Comparison of ENCODE assay signal across 20 mouse cellular contexts in the genomic region with DNA sequence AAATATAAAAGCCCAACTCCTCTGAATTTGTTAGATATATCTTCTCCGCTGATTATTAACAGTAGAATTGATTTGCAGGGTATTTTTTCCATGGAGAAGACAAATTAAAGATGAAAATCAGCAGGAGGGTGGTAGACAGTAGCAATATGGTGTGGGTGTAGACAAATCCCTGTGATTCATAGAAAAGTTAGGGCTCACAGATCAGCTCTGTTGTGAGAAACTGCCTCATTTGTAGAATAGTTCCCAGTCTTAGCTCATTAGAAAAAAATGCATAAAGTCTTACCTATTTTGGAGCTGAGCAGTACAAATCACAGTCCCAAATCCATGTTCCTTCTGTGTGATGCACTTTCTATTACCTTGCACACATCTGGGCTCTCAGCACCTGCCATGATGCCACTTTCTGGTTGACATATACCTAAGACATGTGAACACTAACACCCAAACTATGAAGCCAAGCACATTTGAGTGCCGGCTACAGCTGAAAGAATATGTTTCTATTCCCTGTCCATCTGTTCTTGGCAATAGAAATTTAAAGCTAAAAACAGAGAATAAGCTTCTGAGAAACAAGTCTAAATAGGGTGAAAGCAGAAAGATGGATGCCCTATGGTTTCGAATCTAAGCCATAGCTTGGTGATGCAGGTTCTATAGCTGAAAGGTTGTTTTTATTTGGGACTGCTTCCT.
DNase-seq lines count a peak whose midpoint lies in the region; ATAC-seq lines count a peak whose summit lies in the region.
"Had no signal": no experiment of that assay in that cellular context is flagged by ENCODE, and none has a peak within 500 bp of the region (broad histone marks: within the 10 kb centered on the region; RNA-seq: fewer than 3 reads in every experiment).

No protein-coding gene starts in this region.

- H3K9me3 ChIP-seq in hindbrain, embryonic 14.5 days (ENCODE audit: control insufficient read depth, low read length): no peaks in the 10 kb centered on the region
- H3K9me3 ChIP-seq: embryonic facial prominence, embryonic 10.5 days; heart, embryonic 12.5 days; hindbrain, embryonic 10.5 days had no signal

- no peak overlapping the region for H3K4me3 ChIP-seq in hindbrain, embryonic 14.5 days (replicated peaks; ENCODE audit: low read length)
- H3K4me3 ChIP-seq: embryonic facial prominence, embryonic 10.5 days; heart, embryonic 12.5 days; hindbrain, embryonic 10.5 days had no signal

- no peaks in the 10 kb centered on the region for H3K36me3 ChIP-seq in hindbrain, embryonic 14.5 days (replicated peaks; ENCODE audit: control insufficient read depth, insufficient read depth)
- H3K36me3 ChIP-seq: embryonic facial prominence, embryonic 10.5 days; heart, embryonic 12.5 days; hindbrain, embryonic 10.5 days had no signal

- ATAC-seq in hindbrain, embryonic 14.5 days (ENCODE audit: low FRiP score): no peak
- ATAC-seq: forebrain, embryonic 14.5 days; hindbrain, embryonic 16.5 days; inflammation-experienced regulatory T-cells, adult 6 months had no signal

- no peak overlapping the region for H3K9ac ChIP-seq in hindbrain, embryonic 14.5 days
- H3K9ac ChIP-seq: heart, embryonic 12.5 days had no signal

- WGBS in hindbrain, embryonic 14.5 days: 92% methylated on average over 3 of the region's 3 CpGs

- H3K4me2 ChIP-seq in hindbrain, embryonic 14.5 days (replicated peaks): no peak overlapping the region
- H3K4me2 ChIP-seq: heart, embryonic 12.5 days had no signal

- peak; percentile 12 for DNase-seq in layer of hippocampus, adult 11-12 months (ENCODE audit: low spot score)
- no peak for DNase-seq in layer of hippocampus, postnatal 10 days (ENCODE audit: low spot score in 2 of 2)
- DNase-seq in left cerebral cortex, postnatal 25 days (ENCODE audit: low spot score in 2 of 2): peak; percentile 21 to 55
- no peak for DNase-seq in left cerebral cortex, postnatal 4 days
- peak; percentile 67 for DNase-seq in brain, adult 2 months (ENCODE audit: low read depth, low spot score)
- DNase-seq in layer of hippocampus, postnatal 14 days (ENCODE audit: low spot score in 2 of 2): peak; percentile 8 to 17
- DNase-seq in hindbrain, embryonic 14.5 days (ENCODE audit: low spot score): no peak
- DNase-seq: adrenal gland, adult 2 months; adrenal gland, postnatal 36 days; cerebellum, adult 11-12 months; cerebellum, adult 9-11 months; cerebellum, postnatal 36 days; gastrocnemius, postnatal 25 days had no signal

- no peaks in the 10 kb centered on the region for H3K27me3 ChIP-seq in hindbrain, embryonic 14.5 days (ENCODE audit: control insufficient read depth, insufficient read depth, low read length)
- H3K27me3 ChIP-seq: CH12.LX; heart, embryonic 12.5 days had no signal

- H3K27ac ChIP-seq in hindbrain, embryonic 14.5 days: no peak overlapping the region
- H3K27ac ChIP-seq: embryonic facial prominence, embryonic 10.5 days; hindbrain, embryonic 10.5 days had no signal

- intact Hi-C loops in left cerebral cortex, postnatal 25 days (cut with DNase I): loop anchor here (10.0 kb wide), 1 partner anchor 894 kb away; no protein-coding TSS in a partner anchor
- intact Hi-C loops in left cerebral cortex, postnatal 4 days (cut with DNase I): no loop called here

- H3K4me1 ChIP-seq in hindbrain, embryonic 14.5 days (replicated peaks; ENCODE audit: control insufficient read depth, insufficient read depth, low read length): 0 out of 2 replicates have a peak, but pooled peaks cover 3% of the 10 kb centered on the region
- H3K4me1 ChIP-seq: heart, embryonic 12.5 days had no signal

Comparison
In these comparisons a context has a peak if more than half of its experiments do, and no peak if none do; other contexts are left out.
1. DNase-seq: peak in layer of hippocampus, adult 11-12 months (single experiment), left cerebral cortex, postnatal 25 days (2 of 2), brain, adult 2 months (single experiment) and layer of hippocampus, postnatal 14 days (2 of 2); none in layer of hippocampus, postnatal 10 days (0 of 2), left cerebral cortex, postnatal 4 days (single experiment) and hindbrain, embryonic 14.5 days (single experiment).